Mouse (Mus musculus) kidney, adult 8-10 months (tissue): ENCODE measurements around the gene Scgb1b30.
A peak's percentile ranks its signal among the peaks of the same experiment; 100 is the strongest.
"Not testable (repeated sequence)": the region's sequence is repeated elsewhere in the genome, so short reads cannot be mapped to it uniquely, and the experiment has no call there.

Experiments
- DNase-seq, 2 experiments: peaks; one replicate each; pipeline ENCODE4 v3.0.0; 2022

The Scgb1b30 gene

DNA sequence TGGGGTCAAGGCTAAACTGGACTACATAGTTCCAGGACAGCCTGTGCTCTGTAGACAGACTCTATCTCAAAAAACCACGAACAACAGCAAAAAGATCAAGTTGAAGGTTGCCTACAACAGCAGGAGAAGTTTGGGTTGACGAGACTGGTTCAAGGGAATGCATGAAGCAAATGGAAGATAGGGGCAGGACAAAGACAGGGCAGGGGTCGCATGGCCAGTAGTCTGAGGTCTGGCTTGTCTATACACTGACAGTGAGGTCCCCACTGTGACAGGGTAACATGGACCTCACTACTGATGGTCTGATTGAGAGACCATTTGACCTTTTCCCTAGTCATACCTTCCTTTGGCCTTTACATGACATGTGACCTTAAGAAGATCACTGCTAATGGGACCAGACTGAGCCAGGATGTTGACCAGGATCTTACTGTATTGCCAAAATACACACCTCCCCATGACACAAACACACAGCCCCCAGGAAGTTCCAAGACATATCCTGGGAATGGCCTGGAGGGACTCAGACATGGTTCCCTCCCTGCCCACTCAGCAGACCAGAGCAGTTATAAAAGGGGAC, at the start of gene Scgb1b30:
TSS of gene Scgb1b30 (plus strand) at position 521 of the 571 bp plus-strand sequence.
- no peak for DNase-seq

DNA sequence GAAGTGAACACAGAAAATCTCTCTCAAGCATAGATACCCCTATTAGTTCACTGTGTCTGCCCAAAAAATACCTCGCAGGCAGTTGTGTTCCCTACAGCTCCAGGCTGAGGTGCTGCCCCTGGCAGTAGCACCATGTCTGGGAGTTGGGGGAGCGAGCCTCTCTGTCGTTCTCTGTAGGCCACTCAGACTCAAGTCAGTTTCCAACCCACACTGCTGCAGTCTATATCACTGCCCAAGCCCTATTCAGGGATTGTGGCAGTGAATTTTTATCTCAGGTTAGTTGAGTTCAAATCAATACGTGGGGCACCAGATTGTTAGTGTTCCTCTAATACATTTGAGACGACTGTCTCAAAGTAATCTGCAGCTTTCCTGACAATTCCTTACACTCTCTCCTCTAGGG, 27.1 kb upstream of the Scgb1b30 start:
- DNase-seq: not testable (repeated sequence)

DNA sequence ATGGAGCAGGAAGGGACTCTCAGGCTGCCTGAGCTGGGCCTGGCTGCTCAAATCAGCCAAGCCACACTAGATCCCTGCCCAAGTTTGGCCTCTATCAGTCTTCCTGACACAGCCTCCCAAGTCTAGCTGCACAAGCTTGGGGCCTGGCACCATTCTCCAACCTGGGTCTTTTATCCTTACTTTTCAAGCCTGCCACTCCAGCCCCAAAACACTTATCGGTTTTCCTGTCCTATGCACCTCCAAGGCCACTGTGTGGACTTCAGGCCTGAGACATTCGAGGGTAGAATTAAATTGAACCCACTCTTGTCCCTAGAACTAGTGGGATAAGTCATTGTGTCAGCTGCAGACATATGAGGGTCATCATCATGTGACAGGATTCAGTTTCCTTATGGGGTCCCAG, 4.8 kb downstream of the Scgb1b30 start:
- no peak for DNase-seq

DNA sequence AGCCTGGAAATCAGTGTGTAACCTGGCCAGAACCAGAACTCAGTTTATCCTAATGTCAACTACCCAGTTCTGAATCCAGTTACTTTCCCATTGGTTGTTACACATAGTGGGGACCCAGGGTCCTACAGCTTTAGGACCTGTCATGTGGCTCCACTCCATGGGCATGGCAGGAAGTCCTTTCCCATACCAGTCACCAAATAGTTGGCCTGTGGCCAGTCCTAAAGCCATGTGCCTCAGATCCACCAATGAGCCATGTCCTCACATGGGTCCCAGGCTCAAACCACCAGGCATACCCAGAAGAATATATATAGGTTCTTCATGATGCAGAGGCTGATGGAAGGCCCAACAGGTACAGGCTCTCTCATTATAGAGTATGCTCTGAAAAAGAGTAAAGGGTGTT, 6.0 kb downstream of the Scgb1b30 start:
- DNase-seq: no peak

DNA sequence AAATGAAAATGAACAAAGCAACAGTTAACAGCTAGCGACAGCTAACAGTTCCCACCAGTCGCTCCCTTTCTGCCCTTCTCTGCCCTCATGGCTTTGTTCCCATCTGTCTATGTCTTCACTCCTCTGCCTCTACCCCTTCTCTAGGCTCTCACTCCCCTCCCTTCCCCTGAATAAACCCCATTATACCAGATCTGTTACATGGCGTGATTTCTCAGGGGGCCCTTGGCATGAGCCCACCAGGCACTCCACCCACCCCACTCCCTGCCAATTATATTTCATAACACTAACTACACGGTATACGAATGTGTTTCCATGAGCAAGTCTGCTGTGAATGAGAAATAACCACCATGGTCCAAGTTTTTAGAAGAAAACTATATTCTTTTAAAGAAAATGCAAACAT, 14.0 kb downstream of the Scgb1b30 start:
- no peak for DNase-seq

DNA sequence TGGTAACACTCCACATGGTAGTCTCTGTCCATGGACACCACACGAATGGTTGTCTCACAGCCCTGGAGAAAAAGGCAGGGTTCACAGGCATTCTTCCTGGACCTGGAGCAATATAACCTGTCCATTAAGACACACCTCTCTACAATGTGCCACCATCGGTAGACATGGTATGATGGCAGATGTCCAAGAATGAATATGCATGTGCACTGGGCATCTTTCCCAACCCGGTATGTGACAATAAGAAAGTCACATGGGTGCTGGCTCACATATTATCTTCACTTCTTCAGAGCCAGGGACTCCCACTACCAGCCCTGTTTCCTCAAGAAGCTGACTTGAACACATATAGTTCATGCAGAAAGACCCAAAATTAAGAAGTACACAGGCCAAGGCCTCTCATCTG, 21.4 kb downstream of the Scgb1b30 start:
- peak in 1 of 2 experiments; percentile 27 for DNase-seq

DNA sequence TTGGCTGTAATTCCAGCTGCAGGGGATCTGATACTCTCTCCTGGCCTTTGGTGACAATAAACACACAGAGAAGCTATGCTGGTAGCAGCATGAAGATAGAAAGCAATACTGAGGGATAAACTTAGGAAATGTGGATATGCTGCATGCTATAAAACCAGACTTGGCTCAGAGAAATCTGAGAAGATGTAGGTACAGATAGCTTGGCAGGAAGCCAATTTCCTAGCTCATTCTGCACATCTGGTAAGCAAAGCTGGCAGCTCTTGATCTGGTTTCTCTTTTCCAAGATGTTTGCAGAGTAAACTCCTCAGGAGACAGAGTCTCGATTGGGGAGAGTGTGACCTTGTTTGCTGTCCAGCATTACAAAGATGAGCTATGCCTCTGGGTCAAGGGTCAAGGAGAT, 25.4 kb downstream of the Scgb1b30 start:
- not testable (repeated sequence) for DNase-seq

DNA sequence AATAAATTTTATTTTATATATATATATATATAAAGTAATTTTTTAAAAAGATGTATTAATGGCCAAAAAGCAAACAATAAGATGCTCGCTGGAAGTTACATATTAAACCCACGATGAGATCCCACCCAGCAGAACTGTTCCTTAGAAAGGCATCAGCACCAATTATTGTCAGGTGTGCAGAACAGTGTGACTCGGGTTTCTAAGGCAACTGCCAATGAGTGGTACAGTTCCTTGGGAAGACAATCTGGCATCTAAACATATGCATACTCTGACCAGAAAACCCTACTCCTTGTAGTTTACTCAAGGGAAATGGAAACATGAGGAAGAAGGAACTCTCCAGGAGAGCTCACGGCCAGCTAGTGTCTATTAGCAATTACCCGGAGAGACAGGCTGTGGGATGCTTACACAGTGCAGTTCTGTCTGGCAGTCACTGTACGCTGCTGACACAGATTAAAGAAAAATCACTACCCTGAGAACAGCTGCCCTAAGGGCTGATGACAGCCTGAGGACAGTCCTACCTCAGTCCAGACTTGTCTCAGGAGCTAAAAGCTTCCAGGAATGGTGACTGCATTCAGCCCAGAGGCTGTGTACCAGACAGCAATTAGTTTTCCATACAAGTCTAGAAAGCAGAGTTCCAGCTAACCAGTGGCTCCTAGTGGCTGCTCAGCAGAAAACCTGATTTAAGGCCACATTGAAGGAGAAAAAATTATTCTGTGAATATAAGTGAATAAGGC, 27.9 kb downstream of the Scgb1b30 start:
- DNase-seq: peak in 1 of 2 experiments; percentile 6

DNA sequence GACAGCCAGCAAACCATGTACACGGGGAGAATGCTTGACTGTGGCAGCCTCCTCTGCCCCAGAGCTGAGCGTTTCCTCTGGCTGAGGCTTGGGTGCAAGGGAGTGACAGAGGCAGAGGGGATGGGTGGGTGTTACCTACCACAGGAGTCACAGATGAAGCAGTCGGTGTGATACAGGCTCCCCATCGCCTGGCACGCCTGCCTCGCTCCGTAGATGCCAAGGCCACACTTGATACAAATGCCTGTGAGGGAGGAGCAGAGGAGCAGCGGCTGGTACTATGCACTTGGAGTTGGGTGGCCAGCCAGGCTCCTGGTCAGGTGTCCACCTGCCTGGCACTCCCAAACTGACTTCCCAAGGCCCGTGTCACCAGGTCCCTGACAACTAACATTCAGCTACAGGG, 30.1 kb downstream of the Scgb1b30 start:
- DNase-seq: no peak

DNA sequence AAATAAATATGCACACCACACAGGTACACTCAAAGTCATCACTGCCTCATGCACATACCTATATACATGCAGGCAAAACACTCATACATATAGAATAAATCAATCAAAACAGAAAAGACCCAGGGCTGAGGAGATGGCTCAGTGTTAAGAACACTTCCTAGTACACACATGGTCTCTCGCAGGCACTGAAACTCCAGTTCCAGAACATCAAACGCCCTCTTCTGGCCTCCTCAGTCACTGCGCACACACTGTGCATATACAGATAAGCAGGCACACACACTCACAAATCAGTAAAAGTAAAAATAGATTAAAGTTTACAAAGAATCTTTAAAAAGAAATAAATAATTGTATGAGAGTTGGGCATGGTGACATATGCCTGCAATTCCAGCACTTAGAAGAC, 31.1 kb downstream of the Scgb1b30 start:
- no peak for DNase-seq

DNA sequence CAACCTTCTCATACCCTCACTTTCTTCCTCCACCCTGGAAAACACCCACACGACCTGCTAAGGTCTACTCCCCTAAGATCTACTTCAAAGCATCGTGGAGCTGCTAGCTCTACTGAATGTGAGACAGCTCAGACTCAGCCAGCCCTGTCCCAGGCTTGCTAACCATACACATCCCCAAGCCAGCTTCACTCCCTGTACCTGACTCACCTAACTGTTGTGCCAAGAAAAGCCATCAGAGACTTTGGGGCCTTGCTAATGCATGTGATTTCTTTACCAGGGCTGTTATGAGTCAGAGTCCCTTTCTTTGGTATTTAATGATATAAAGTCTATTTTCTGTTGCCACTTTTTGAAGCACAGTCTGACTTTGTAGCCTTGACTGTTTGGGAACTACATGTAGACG, 35.9 kb downstream of the Scgb1b30 start:
- DNase-seq: no peak

DNA sequence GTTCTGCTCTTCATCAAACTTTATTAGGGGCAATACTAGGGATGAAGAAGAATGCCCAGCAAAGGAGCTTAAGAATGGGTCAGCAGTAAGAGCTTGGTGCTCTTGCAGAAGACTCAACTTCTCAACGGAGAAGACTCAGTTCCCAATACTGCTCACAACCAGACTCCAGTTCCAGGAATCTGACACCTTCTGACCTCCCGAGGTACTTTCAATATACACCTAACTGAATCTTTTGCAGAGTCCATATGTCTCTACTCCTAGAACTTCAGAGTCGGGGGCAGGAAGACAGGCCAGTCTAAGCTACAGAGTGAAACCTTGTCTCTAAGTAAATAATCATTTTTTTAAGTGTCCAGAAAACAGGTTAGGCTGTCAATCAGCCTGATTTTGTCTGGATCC, 36.7 kb downstream of the Scgb1b30 start:
- no peak for DNase-seq

DNA sequence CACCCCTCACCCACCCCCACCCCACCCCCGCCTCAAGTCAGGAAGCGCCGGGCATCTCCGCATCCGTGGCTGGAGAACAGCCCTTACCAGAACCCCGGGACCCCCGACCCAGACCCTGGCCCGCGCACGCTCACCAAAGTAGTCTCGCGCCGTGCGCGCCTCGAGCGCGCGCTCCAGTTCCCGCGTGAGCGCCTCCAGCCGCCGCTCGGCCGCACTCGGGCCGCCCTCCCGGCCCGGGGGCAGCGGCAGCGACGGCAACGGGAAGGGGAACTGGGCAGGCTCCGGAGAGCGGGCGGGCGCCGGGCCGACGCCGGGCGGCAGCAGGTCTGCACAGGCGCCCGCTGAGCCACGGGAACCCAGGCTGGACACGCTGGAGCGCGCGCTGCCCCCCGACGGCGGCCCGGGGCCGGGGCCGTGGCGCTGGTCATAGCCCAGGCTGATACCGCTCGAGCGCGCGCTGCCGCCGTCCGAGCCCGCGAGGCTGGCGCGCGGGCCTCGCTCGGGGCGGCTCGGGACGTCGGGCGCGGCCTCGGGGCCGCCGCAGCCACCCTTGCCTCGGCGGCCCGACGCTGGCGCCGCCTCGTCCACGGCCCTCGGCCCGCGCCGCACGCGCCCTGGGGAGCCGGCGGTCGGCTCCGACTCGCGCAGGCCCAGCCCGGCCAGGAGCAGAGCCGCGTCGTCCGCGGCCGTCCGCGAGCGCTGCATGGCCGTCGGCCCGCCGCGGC, 37.3 kb downstream of the Scgb1b30 start:
- DNase-seq: peak in 1 of 2 experiments; percentile 7

DNA sequence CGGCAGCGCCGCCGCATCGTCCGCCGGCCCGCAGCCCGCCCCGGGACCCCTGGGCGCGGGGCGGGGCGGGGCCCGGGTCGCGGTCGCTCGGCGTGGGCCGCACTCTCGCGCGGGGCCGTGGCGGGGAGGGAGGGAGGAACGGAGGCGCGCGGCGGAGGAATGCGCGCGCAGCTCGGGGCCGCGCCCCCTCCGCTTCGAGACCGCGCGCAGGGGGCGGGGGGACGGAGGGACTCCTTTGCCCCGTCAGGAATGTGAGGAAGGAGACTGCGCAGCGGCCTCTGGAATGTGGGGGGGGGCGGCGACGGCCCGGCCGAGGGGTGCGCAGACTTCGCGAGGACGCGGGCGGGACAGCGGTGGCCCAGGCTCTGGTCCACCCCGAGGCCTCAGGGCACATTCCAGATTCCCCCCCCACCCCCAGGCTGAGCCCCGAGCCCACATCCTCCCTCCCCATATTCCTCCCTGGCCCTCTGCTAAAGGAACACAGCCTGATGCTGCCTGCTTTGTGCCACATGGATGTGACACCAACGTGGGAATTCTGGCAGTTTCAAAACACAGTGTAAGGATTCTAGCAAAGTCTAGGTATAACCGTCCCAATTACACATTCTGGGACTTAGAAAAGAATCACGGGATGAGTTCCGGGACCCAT, 38.0 kb downstream of the Scgb1b30 start, which contains the start of gene Wtip:
TSS of gene Wtip (minus strand) at position 152 of the 646 bp plus-strand sequence.
- DNase-seq: peak; percentile 72 to 76

DNA sequence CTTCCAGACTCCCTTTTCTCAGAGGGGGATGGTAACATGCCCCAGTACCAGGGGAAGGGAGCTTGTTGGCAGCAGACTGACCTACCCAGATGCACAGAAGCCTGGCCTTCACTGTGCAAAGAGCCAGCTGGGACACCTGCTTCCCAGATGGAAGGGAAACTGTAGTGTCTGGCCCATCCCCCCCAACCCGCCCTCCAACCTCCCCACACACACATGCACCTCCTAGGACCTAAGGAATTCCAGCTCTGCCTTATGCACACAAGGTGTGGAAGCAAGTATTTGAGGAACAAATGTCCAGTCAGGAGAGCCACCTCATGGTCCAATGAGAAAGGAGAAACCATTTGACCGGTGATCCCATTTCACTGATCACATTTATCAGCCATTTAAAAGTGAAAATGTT, 39.1 kb downstream of the Scgb1b30 start:
- DNase-seq: no peak

DNA sequence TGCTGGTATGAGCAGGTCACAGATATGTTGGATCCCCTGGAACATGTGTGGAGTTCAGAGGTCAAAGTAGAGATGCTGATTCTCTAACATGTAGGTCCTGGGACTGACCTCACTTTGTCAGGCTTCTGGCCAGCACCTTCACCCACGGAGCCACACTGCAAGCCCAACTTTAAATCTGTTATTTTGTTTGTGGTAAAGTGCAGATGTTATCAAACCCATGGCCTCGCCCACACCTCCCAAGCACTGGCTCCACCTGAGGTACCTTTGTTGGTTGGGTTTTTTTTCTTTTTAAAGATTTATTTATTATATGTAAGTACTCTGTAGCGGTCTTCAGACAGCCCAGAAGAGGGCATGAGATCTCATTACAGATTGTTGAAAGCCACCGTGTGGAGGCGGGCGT, 44.3 kb downstream of the Scgb1b30 start:
- DNase-seq: no peak

DNA sequence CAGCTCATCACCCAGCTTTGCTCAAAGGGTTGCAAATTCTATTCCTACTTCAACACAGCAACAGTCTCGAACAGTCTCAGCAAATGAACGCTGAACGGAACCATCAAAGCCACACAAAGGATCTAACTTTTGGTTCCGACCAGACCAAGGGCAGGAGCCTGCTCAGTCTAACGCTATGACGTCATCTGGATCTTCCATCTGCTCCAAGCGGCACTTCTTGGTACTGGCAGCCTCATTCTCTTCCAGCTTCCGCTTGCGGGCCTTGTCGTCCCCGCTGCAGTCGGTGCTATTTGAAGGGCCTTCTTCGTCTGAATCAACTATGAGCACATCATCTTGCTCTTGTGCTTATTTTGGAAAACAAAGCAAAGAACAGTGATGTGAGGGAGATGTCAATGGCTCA, 45.9 kb downstream of the Scgb1b30 start:
- no peak for DNase-seq

DNA sequence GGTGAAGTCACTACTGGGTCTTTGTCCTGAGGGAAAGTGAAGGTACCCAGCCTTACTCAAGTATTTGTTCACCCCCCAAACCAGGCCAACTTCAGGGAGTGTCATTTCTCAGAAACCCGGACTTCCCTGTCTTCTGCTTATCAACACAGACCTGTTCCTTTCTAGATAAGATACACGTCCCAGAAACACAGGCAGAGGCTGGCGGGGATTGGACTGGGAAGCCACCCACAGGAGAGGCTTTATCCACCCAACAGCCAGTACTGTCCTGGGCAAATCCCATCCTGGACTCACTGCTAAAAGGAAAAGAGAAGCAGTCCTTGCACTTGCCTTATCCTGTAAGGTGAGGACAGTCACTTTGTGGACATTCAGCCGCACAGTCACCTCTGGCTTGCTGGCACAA, 52.0 kb downstream of the Scgb1b30 start:
- no peak for DNase-seq
